8 mouse cellular contexts compared by ENCODE assay signal in the genomic region with DNA sequence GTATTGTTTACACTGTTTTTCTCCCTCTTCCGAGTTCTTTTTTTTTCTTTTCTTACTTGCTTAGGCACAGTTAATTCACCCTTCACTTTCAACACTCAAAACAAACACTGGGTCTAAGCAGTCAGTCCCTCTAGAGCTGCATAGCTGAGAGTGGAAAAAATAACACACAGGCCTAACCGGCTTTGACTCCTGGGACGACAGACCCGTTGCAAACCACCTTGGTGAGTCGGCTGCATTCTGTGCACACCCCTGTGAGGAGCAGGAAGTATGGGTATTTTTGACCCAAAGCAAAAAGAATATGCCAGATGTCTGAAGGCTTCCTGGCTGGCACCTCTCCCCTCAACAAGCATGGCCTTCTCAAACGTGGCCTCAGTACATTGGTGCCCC.
DNase-seq lines count a peak whose midpoint lies in the region; ATAC-seq and TF ChIP-seq lines count a peak whose summit lies in the region.

No protein-coding gene starts in this region.

- peak overlapping the region; percentile 45; the same call in 1 of the 2 replicates for H3K9ac ChIP-seq in kidney, embryonic 16.5 days (replicated peaks; ENCODE audit: low read length)
- H3K9ac ChIP-seq in embryonic facial prominence, embryonic 15.5 days = no peak overlapping the region
- H3K9ac ChIP-seq in limb, embryonic 14.5 days (ENCODE audit: low read depth, low read length, severe bottlenecking) = 0 out of 2 replicates have a peak overlapping the region, but pooled peaks have one; percentile 0
- no peak overlapping the region for H3K9ac ChIP-seq in stomach, postnatal 0 days (ENCODE audit: low read length)

- no peak overlapping the region for H3K4me3 ChIP-seq in kidney, embryonic 16.5 days (ENCODE audit: low read length)
- no peak overlapping the region for H3K4me3 ChIP-seq in embryonic facial prominence, embryonic 15.5 days (replicated peaks)
- no peak overlapping the region for H3K4me3 ChIP-seq in limb, embryonic 14.5 days (replicated peaks; ENCODE audit: low read length)
- no peak overlapping the region for H3K4me3 ChIP-seq in stomach, postnatal 0 days (ENCODE audit: low read depth, low read length)

- TF ChIP-seq POLR2A in limb, embryonic 14.5 days (IDR thresholded peaks at IDR 0.05; ENCODE audit: borderline replicate concordance, extremely low read depth, insufficient read depth, insufficient read length) = no peak

- peaks cover 23% of the 10 kb centered on the region for H3K4me1 ChIP-seq in kidney, embryonic 16.5 days (ENCODE audit: insufficient read depth, low read length)
- H3K4me1 ChIP-seq in embryonic facial prominence, embryonic 15.5 days = peaks cover 25% of the 10 kb centered on the region
- peaks cover 35% of the 10 kb centered on the region for H3K4me1 ChIP-seq in limb, embryonic 14.5 days (ENCODE audit: control insufficient read depth, insufficient read depth, low read length)
- H3K4me1 ChIP-seq in stomach, postnatal 0 days (replicated peaks; ENCODE audit: control insufficient read depth, insufficient read depth) = peaks cover 12% of the 10 kb centered on the region

- H3K9me3 ChIP-seq in kidney, embryonic 16.5 days (ENCODE audit: low read length) = no peaks in the 10 kb centered on the region
- H3K9me3 ChIP-seq in embryonic facial prominence, embryonic 15.5 days (replicated peaks) = no peaks in the 10 kb centered on the region
- H3K9me3 ChIP-seq in limb, embryonic 14.5 days (ENCODE audit: control insufficient read depth, low read length) = no peaks in the 10 kb centered on the region
- H3K9me3 ChIP-seq in stomach, postnatal 0 days (ENCODE audit: control insufficient read depth, low read length) = no peaks in the 10 kb centered on the region

- DNase-seq in kidney, postnatal 14 days = no peak
- DNase-seq in limb, embryonic 14.5 days (ENCODE audit: low spot score) = peak; percentile 41
- peak; percentile 48 for DNase-seq in stomach, postnatal 0 days (ENCODE audit: low spot score)
- DNase-seq in spleen, postnatal 14 days (ENCODE audit: low spot score in 2 of 2) = no peak
- no peak for DNase-seq in cerebellum, postnatal 25 days
- no peak for DNase-seq in gastrocnemius, postnatal 4 days (ENCODE audit: low spot score in 2 of 2)

- 3% methylated on average over 6 of the region's 6 CpGs for WGBS in kidney, embryonic 16.5 days
- WGBS in embryonic facial prominence, embryonic 15.5 days = 1% methylated on average over 6 of the region's 6 CpGs
- WGBS in limb, embryonic 14.5 days = 14% methylated on average over 6 of the region's 6 CpGs
- WGBS in stomach, postnatal 0 days = 2% methylated on average over 6 of the region's 6 CpGs

- peak; percentile 31 for TF ChIP-seq EP300 in stomach, postnatal 0 days (optimal IDR thresholded peaks at IDR 0.05)

- H3K4me2 ChIP-seq in kidney, embryonic 16.5 days (replicated peaks; ENCODE audit: low read depth, low read length) = no peak overlapping the region
- H3K4me2 ChIP-seq in embryonic facial prominence, embryonic 15.5 days (replicated peaks) = no peak overlapping the region
- no peak overlapping the region for H3K4me2 ChIP-seq in limb, embryonic 14.5 days (replicated peaks; ENCODE audit: low read depth, low read length, severe bottlenecking)
- no peak overlapping the region for H3K4me2 ChIP-seq in stomach, postnatal 0 days (replicated peaks; ENCODE audit: low read depth)

- peak overlapping the region; percentile 97 for H3K27ac ChIP-seq in kidney, embryonic 16.5 days (ENCODE audit: low read length)
- peak overlapping the region; percentile 82 for H3K27ac ChIP-seq in embryonic facial prominence, embryonic 15.5 days (replicated peaks)
- H3K27ac ChIP-seq in limb, embryonic 14.5 days (replicated peaks; ENCODE audit: low read depth, low read length) = peak overlapping the region; percentile 80
- peak overlapping the region; percentile 87 for H3K27ac ChIP-seq in stomach, postnatal 0 days (replicated peaks)

- TF ChIP-seq CTCF in stomach, postnatal 0 days (IDR thresholded peaks at IDR 0.05; ENCODE audit: low read depth) = no peak

- peak; percentile 70 for ATAC-seq in kidney, embryonic 16.5 days (ENCODE audit: low FRiP score, low TSS enrichment)
- peak; percentile 74 for ATAC-seq in embryonic facial prominence, embryonic 15.5 days (ENCODE audit: insufficient number of reproducible peaks, low FRiP score, low TSS enrichment, low read depth)
- ATAC-seq in limb, embryonic 14.5 days (ENCODE audit: low FRiP score, low read depth) = peak; percentile 69
- ATAC-seq in stomach, postnatal 0 days (ENCODE audit: low FRiP score, low TSS enrichment) = peak; percentile 72

- no peaks in the 10 kb centered on the region for H3K27me3 ChIP-seq in kidney, embryonic 16.5 days (ENCODE audit: insufficient read depth, low read length)
- H3K27me3 ChIP-seq in embryonic facial prominence, embryonic 15.5 days = no peaks in the 10 kb centered on the region
- no peaks in the 10 kb centered on the region for H3K27me3 ChIP-seq in limb, embryonic 14.5 days (ENCODE audit: control insufficient read depth, insufficient read depth, low read length)
- H3K27me3 ChIP-seq in stomach, postnatal 0 days (ENCODE audit: control insufficient read depth, insufficient read depth, low read length) = no peaks in the 10 kb centered on the region

- H3K36me3 ChIP-seq in kidney, embryonic 16.5 days (ENCODE audit: insufficient read depth, low read length) = no peaks in the 10 kb centered on the region
- no peaks in the 10 kb centered on the region for H3K36me3 ChIP-seq in embryonic facial prominence, embryonic 15.5 days
- no peaks in the 10 kb centered on the region for H3K36me3 ChIP-seq in limb, embryonic 14.5 days (ENCODE audit: control insufficient read depth, insufficient read depth, low read length)
- H3K36me3 ChIP-seq in stomach, postnatal 0 days (ENCODE audit: control insufficient read depth, insufficient read depth, low read length) = no peaks in the 10 kb centered on the region

Comparison
In these comparisons a context has a peak if more than half of its experiments do, and no peak if none do; other contexts are left out.
1. H3K9ac ChIP-seq: peak in kidney, embryonic 16.5 days (single experiment) and limb, embryonic 14.5 days (single experiment); none in embryonic facial prominence, embryonic 15.5 days (single experiment) and stomach, postnatal 0 days (single experiment).
2. DNase-seq: peak in limb, embryonic 14.5 days (single experiment) and stomach, postnatal 0 days (single experiment); none in kidney, postnatal 14 days (single experiment), spleen, postnatal 14 days (0 of 2), cerebellum, postnatal 25 days (0 of 2) and gastrocnemius, postnatal 4 days (0 of 2).
3. Peak in every context shown above with its lines, with median percentiles within 50 percentile points of each other: ATAC-seq and H3K27ac ChIP-seq.